Mouse (Mus musculus) C2C12 (cell line): ENCODE results near the gene Ascl1.

ENCODE experiments used
- CEBPB ChIP-seq: IDR thresholded peaks from one replicate; pipeline ENCODE4 v1.6.1; 2011; ENCODE audit warnings: low read depth, mild to moderate bottlenecking, control low read depth, moderate library complexity
- CTCF ChIP-seq: IDR thresholded peaks from one replicate; pipeline ENCODE4 v1.5.1; 2011; ENCODE audit not compliant: control insufficient read depth, insufficient read depth, insufficient read length
- MYOD1 ChIP-seq: IDR thresholded peaks from one replicate; pipeline ENCODE4 v1.6.1; 2011; ENCODE audit warnings: low read depth; ENCODE audit not compliant: control insufficient read depth, insufficient read length
- USF1 ChIP-seq: IDR thresholded peaks from one replicate; pipeline ENCODE4 v1.6.1; 2011; ENCODE audit warnings: low read depth, mild to moderate bottlenecking, control low read depth, moderate library complexity

DNA sequence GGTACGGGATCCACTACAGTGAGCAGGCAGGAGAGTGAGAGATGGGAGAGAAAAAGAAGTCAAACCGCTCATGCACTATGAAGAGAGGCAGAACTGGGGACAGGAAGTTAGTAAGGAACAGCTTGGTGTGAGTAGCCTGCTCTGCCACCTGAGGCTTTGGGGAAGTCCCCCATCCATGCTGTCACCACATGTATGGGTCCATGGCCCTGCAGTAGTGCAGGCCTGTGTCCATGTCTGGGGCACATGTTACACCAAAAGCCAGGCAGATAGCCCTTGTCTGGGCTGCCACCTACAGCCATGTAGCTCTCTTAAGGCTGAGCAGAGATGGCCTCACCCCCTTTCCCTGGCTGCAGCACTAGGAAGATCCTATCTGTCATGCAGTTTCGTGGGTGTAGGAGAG, 42.7 kb downstream of the Ascl1 start:
- TF ChIP-seq USF1 (no peak), MYOD1 (no peak), CTCF (no peak), CEBPB (no peak)
